20 mouse cellular contexts compared by ENCODE assay signal in genomic region chr5:146267776-146268175, GRCm38 (mm10).
"Had no signal": no experiment of that assay in that cellular context is flagged by ENCODE, and none has a peak within 500 bp of the region (broad histone marks: within the 10 kb centered on the region; RNA-seq: fewer than 3 reads in every experiment).

No protein-coding gene starts in this region.

- H3K9ac ChIP-seq: kidney, embryonic 15.5 days; lung, embryonic 14.5 days; midbrain, embryonic 12.5 days; midbrain, embryonic 15.5 days; neural tube, embryonic 12.5 days; neural tube, embryonic 15.5 days had no signal

- H3K9me3 ChIP-seq: kidney, embryonic 15.5 days; midbrain, embryonic 12.5 days; midbrain, embryonic 15.5 days; neural tube, embryonic 12.5 days; neural tube, embryonic 15.5 days had no signal

- DNase-seq: kidney, postnatal 10 days; kidney, postnatal 36 days; layer of hippocampus, postnatal 36 days; lung, embryonic 14.5 days; right cerebral cortex, adult 18-20 months; right cerebral cortex, postnatal 14 days; right cerebral cortex, postnatal 4 days; thymus, adult 2 months; thymus, postnatal 14 days; thymus, postnatal 4 days had no signal

- H3K27me3 ChIP-seq: kidney, embryonic 15.5 days; midbrain, embryonic 12.5 days; midbrain, embryonic 15.5 days; neural tube, embryonic 12.5 days; neural tube, embryonic 15.5 days had no signal

- H3K27ac ChIP-seq: kidney, embryonic 15.5 days; left cerebral cortex, adult 2 months; macrophage; midbrain, embryonic 12.5 days; midbrain, embryonic 15.5 days; neural tube, embryonic 12.5 days; neural tube, embryonic 15.5 days; stomach, postnatal 0 days had no signal

- H3K4me3 ChIP-seq: kidney, embryonic 15.5 days; left cerebral cortex, adult 2 months; midbrain, embryonic 12.5 days; midbrain, embryonic 15.5 days; neural tube, embryonic 12.5 days; neural tube, embryonic 15.5 days had no signal

- H3K4me1 ChIP-seq: kidney, embryonic 15.5 days; midbrain, embryonic 12.5 days; midbrain, embryonic 15.5 days; neural tube, embryonic 12.5 days; neural tube, embryonic 15.5 days had no signal

- ATAC-seq: lung, postnatal 0 days; midbrain, embryonic 15.5 days had no signal

- H3K36me3 ChIP-seq: midbrain, embryonic 15.5 days had no signal

- H3K4me2 ChIP-seq: kidney, embryonic 15.5 days; liver, embryonic 11.5 days; lung, embryonic 14.5 days; midbrain, embryonic 12.5 days; midbrain, embryonic 15.5 days; neural tube, embryonic 12.5 days; neural tube, embryonic 15.5 days had no signal
